Comparison of ENCODE assay signal across 8 mouse cellular contexts in the genomic region with DNA sequence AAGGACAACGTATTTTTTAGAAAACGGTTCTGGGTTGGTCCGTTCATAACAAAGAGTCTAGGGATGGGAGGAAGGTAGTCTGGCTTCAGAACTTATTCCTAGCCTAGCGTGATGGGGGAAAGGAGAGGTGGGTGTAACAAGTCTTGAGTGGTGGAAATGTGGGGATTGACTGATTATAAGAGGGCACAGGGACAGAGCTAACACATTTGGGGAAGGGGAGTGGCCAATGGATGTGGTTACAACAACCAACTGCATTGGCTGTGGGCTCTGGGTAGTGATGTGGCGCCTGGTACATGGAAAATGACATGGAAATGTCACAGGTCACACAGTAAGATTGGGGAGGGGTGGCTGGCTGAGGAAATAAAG. TPM values are rescaled to one million over a fixed set of nuclear protein-coding genes. Genes with fewer than 3 reads are reported as not detected.
DNase-seq lines count a peak whose midpoint lies in the region; ATAC-seq lines count a peak whose summit lies in the region.

No protein-coding gene starts in this region.

- H3K9me3 ChIP-seq in heart, embryonic 13.5 days = no peaks in the 10 kb centered on the region

- H3K36me3 ChIP-seq in heart, embryonic 13.5 days = no peaks in the 10 kb centered on the region

- H3K27ac ChIP-seq in heart, embryonic 13.5 days (replicated peaks) = no peak overlapping the region

- WGBS in heart, embryonic 13.5 days = 25% methylated on average over 5 of the region's 5 CpGs

- peak overlapping the region; percentile 94 for H3K4me2 ChIP-seq in heart, embryonic 13.5 days

- H3K9ac ChIP-seq in heart, embryonic 13.5 days = peak overlapping the region; percentile 81

- peaks cover 14% of the 10 kb centered on the region for H3K4me1 ChIP-seq in heart, embryonic 13.5 days

- peak overlapping the region; percentile 75 for H3K4me3 ChIP-seq in heart, embryonic 13.5 days

- H3K27me3 ChIP-seq in heart, embryonic 13.5 days (replicated peaks) = no peaks in the 10 kb centered on the region

- no peak for ATAC-seq in heart, embryonic 13.5 days (ENCODE audit: extremely low read depth, insufficient number of reproducible peaks, low FRiP score, low TSS enrichment)
- peak; percentile 37 to 50 for ATAC-seq in hematopoietic stem cell, adult 5-6 weeks (replicated peaks in 1 of 2; ENCODE audit: insufficient read depth in 1 of 2, low FRiP score in 2 of 2, low TSS enrichment in 1 of 2, low read depth in 1 of 2, poor library complexity in 2 of 2, severe bottlenecking in 2 of 2)
- peak; percentile 37 for ATAC-seq in megakaryocyte progenitor cell, adult 5-6 weeks (replicated peaks; ENCODE audit: poor library complexity)

- DNase-seq in heart, postnatal 25 days (ENCODE audit: low spot score) = no peak
- DNase-seq in ES-CJ7 (ENCODE audit: low read depth, low spot score) = peak; percentile 31
- DNase-seq in right cerebral cortex, postnatal 25 days = no peak
- DNase-seq in T-cell, adult 2 months (ENCODE audit: low spot score) = no peak
- DNase-seq in frontal cortex, postnatal 10 days (ENCODE audit: low spot score in 2 of 2) = no peak

- intact Hi-C loops in heart, postnatal 25 days (cut with DNase I) = loop anchor here (5.0 to 10.0 kb wide), 2 partner anchors 80 to 263 kb away; partner anchors contain the start of genes Aste1, Mrpl3 and Nek11

RNA-seq across cellular contexts. Expression of gene Nudt16, which starts 0.4 kb away (rescaled TPM):
- polyA plus RNA-seq in heart, embryonic 13.5 days (2015; fragmentation: Nextera tagmentation; extraction: Ambion mirVana) = 8.9 and 9.5 TPM in 2 replicates
- 1 to 10 TPM; 3.8 to 4.6 TPM for total RNA-seq in heart, postnatal 25 days (2021)
- total RNA-seq in hematopoietic stem cell, adult 5-6 weeks (2017) = 16.1 and 16.6 TPM in 2 replicates
- total RNA-seq in megakaryocyte progenitor cell, adult 5-6 weeks (2015) = 11.2 and 17.9 TPM in 2 replicates
- total RNA-seq in megakaryocyte progenitor cell, adult 5-6 weeks (2017) = 5.7 and 6.7 TPM in 2 replicates

RNA-seq across cellular contexts. Expression of gene 1700080E11Rik, which starts 12.9 kb away (rescaled TPM):
- not detected in 2 replicates for polyA plus RNA-seq in heart, embryonic 13.5 days (2015; fragmentation: Nextera tagmentation; extraction: Ambion mirVana)
- total RNA-seq in heart, postnatal 25 days (2021) = not detected
- not detected in 2 replicates for total RNA-seq in hematopoietic stem cell, adult 5-6 weeks (2017)
- total RNA-seq in megakaryocyte progenitor cell, adult 5-6 weeks (2015) = not detected in 2 replicates
- total RNA-seq in megakaryocyte progenitor cell, adult 5-6 weeks (2017) = not detected in 2 replicates
